Mouse (Mus musculus): ENCODE measurements around the gene Gbp4.
"Not testable (repeated sequence)": the region's sequence is repeated elsewhere in the genome, so short reads cannot be mapped to it uniquely, and the experiment has no call there.

The Gbp4 gene

GRCm38 (mm10) chr5:105139409-105140088 is at the start of gene Gbp4, which contains the start of the genes Gbp9 and Gbp8:
Gbp4 (minus strand) TSS chr5:105139586.
Gbp9 (minus strand) TSS chr5:105139539.
Gbp8 (minus strand) TSS chr5:105139540.
- peak; percentile 60 for DNase-seq (ENCODE audit: low spot score)

- DNase-seq (ENCODE audit: low spot score), result no peak
Measured at GRCm38 (mm10) chr5:105181446-105181845, 42.1 kb upstream of the Gbp4 start.

GRCm38 (mm10) chr5:105156582-105156981 is 17.2 kb upstream of the Gbp4 start:
- no peak for DNase-seq (ENCODE audit: low spot score)

- no peak for DNase-seq (ENCODE audit: low spot score)
Measured at GRCm38 (mm10) chr5:105154049-105154448, 14.7 kb upstream of the Gbp4 start.

- DNase-seq (ENCODE audit: low spot score), result not testable (repeated sequence)
Measured at GRCm38 (mm10) chr5:105148062-105148461, 8.7 kb upstream of the Gbp4 start.

- DNase-seq (ENCODE audit: low spot score), result no peak
Measured at GRCm38 (mm10) chr5:105146447-105146846, 7.1 kb upstream of the Gbp4 start.

- not testable (repeated sequence) for DNase-seq (ENCODE audit: low spot score)
Measured at GRCm38 (mm10) chr5:105145731-105146130, 6.3 kb upstream of the Gbp4 start.

- not testable (repeated sequence) for DNase-seq (ENCODE audit: low spot score)
Measured at GRCm38 (mm10) chr5:105140089-105140810, 864 bp upstream of the Gbp4 start.

- DNase-seq (ENCODE audit: low spot score), result no peak
Measured at GRCm38 (mm10) chr5:105138906-105139305, 480 bp downstream of the Gbp4 start.

GRCm38 (mm10) chr5:105136706-105137304 is 2.6 kb downstream of the Gbp4 start:
- DNase-seq (ENCODE audit: low spot score), result not testable (repeated sequence)

GRCm38 (mm10) chr5:105121731-105122130 is 17.7 kb downstream of the Gbp4 start:
- DNase-seq (ENCODE audit: low spot score), result not testable (repeated sequence)

- no peak for DNase-seq (ENCODE audit: low spot score)
Measured at GRCm38 (mm10) chr5:105115740-105116139, 23.6 kb downstream of the Gbp4 start.

- DNase-seq (ENCODE audit: low spot score), result peak; percentile 29
Measured at GRCm38 (mm10) chr5:105114696-105115095, 24.7 kb downstream of the Gbp4 start.

- no peak for DNase-seq (ENCODE audit: low spot score)
Measured at GRCm38 (mm10) chr5:105113656-105114055, 25.7 kb downstream of the Gbp4 start.

- peak; percentile 42 for DNase-seq (ENCODE audit: low spot score)
Measured at GRCm38 (mm10) chr5:105110271-105110852, 29.0 kb downstream of the Gbp4 start.

- DNase-seq (ENCODE audit: low spot score), result not testable (repeated sequence)
Measured at GRCm38 (mm10) chr5:105109775-105110174, 29.6 kb downstream of the Gbp4 start.

- not testable (repeated sequence) for DNase-seq (ENCODE audit: low spot score)
Measured at GRCm38 (mm10) chr5:105105689-105106088, 33.7 kb downstream of the Gbp4 start.

- DNase-seq (ENCODE audit: low spot score), result no peak
Measured at GRCm38 (mm10) chr5:105081900-105082299, 57.5 kb downstream of the Gbp4 start.

GRCm38 (mm10) chr5:105068356-105068755 is 71.0 kb downstream of the Gbp4 start:
- DNase-seq (ENCODE audit: low spot score), result not testable (repeated sequence)

Data from spleen, adult 12 weeks (tissue).